ENCODE assay signal across 8 mouse cellular contexts in the genomic region with DNA sequence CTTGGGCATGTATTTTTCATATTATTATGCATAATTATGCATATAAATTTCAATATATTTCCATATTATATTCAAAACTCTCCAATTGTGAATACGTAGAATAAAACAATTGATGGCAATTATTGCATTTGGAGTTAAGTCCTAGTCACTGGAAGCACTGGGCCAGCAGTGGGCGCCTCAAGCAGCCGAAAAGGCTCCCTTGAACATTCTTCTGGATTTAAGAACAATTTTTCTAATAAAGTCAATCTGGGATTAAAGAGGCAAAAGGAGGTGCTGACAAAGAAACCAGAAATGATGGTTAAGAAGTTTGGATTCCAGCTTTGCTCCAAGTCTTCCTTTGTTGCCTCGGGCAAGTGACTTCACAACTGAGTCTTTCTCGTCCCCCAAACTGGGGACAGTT.
DNase-seq lines count a peak whose midpoint lies in the region; ATAC-seq and TF ChIP-seq lines count a peak whose summit lies in the region.

No protein-coding gene starts in this region.

- 81% methylated on average over 5 of the region's 5 CpGs for WGBS in hindbrain, embryonic 10.5 days
- 85% methylated on average over 5 of the region's 5 CpGs for WGBS in hindbrain, embryonic 11.5 days
- 76% methylated on average over 5 of the region's 5 CpGs for WGBS in lung, adult 2 months
- 87% methylated on average over 5 of the region's 5 CpGs for WGBS in neural tube, embryonic 15.5 days

- no peaks in the 10 kb centered on the region for H3K9me3 ChIP-seq in hindbrain, embryonic 10.5 days
- no peaks in the 10 kb centered on the region for H3K9me3 ChIP-seq in hindbrain, embryonic 11.5 days (ENCODE audit: control insufficient read depth, low read length)
- no peaks in the 10 kb centered on the region for H3K9me3 ChIP-seq in neural tube, embryonic 15.5 days (replicated peaks)

- H3K4me3 ChIP-seq in hindbrain, embryonic 10.5 days: no peak overlapping the region
- H3K4me3 ChIP-seq in hindbrain, embryonic 11.5 days (ENCODE audit: low read depth, low read length): no peak overlapping the region
- no peak overlapping the region for H3K4me3 ChIP-seq in embryonic fibroblast, embryonic 13.5 days (ENCODE audit: insufficient read depth, low read length)
- H3K4me3 ChIP-seq in lung, adult 2 months (replicated peaks; ENCODE audit: extremely low read depth, low read depth, low read length): no peak overlapping the region
- no peak overlapping the region for H3K4me3 ChIP-seq in neural tube, embryonic 15.5 days (replicated peaks)

- no peak for ATAC-seq in hindbrain, embryonic 11.5 days (ENCODE audit: low FRiP score)
- no peak for ATAC-seq in neural tube, embryonic 15.5 days (ENCODE audit: low FRiP score)

- no peaks in the 10 kb centered on the region for H3K36me3 ChIP-seq in hindbrain, embryonic 10.5 days
- no peaks in the 10 kb centered on the region for H3K36me3 ChIP-seq in hindbrain, embryonic 11.5 days (ENCODE audit: control insufficient read depth, insufficient read depth, low read length)
- H3K36me3 ChIP-seq in neural tube, embryonic 15.5 days: no peaks in the 10 kb centered on the region

- 0 out of 2 replicates have a peak overlapping the region, but pooled peaks have one; percentile 78 for H3K27ac ChIP-seq in hindbrain, embryonic 10.5 days
- no peak overlapping the region for H3K27ac ChIP-seq in hindbrain, embryonic 11.5 days (ENCODE audit: low read depth, low read length)
- H3K27ac ChIP-seq in embryonic fibroblast, embryonic 13.5 days (ENCODE audit: insufficient read depth, low read length): peak overlapping the region; percentile 62; the same call in 1 of the 2 replicates
- no peak overlapping the region for H3K27ac ChIP-seq in neural tube, embryonic 15.5 days (replicated peaks)

- no peak overlapping the region for H3K4me2 ChIP-seq in hindbrain, embryonic 11.5 days (replicated peaks; ENCODE audit: low read depth, low read length)
- no peak overlapping the region for H3K4me2 ChIP-seq in neural tube, embryonic 15.5 days

- DNase-seq in hindbrain, embryonic 10.5 days (ENCODE audit: low spot score): no peak
- DNase-seq in hindbrain, embryonic 11.5 days (ENCODE audit: low spot score): no peak
- DNase-seq in NIH3T3 (ENCODE audit: low read depth): peak; percentile 64
- DNase-seq in lung, adult 2 months: no peak
- no peak for DNase-seq in natural killer cell, adult 2 months (ENCODE audit: low spot score in 2 of 2)
- DNase-seq in right cerebral cortex, adult 18-20 months: no peak

- H3K4me1 ChIP-seq in hindbrain, embryonic 10.5 days (replicated peaks): peaks cover 13% of the 10 kb centered on the region
- 0 out of 2 replicates have a peak, but pooled peaks cover 2% of the 10 kb centered on the region for H3K4me1 ChIP-seq in hindbrain, embryonic 11.5 days (replicated peaks; ENCODE audit: control insufficient read depth, insufficient read depth, low read length)
- peaks cover 5% of the 10 kb centered on the region for H3K4me1 ChIP-seq in embryonic fibroblast, embryonic 13.5 days (ENCODE audit: control insufficient read depth, insufficient read depth, low read length)
- H3K4me1 ChIP-seq in lung, adult 2 months (ENCODE audit: control insufficient read depth, insufficient read depth, low read length): no peaks in the 10 kb centered on the region; the same call in 1 of the 2 replicates
- peaks cover 10% of the 10 kb centered on the region for H3K4me1 ChIP-seq in neural tube, embryonic 15.5 days

- H3K27me3 ChIP-seq in hindbrain, embryonic 10.5 days (ENCODE audit: insufficient read depth, poor library complexity, severe bottlenecking): no peaks in the 10 kb centered on the region
- H3K27me3 ChIP-seq in hindbrain, embryonic 11.5 days (ENCODE audit: control insufficient read depth, insufficient read depth, low read length): no peaks in the 10 kb centered on the region
- H3K27me3 ChIP-seq in neural tube, embryonic 15.5 days (replicated peaks): no peaks in the 10 kb centered on the region

- peak; percentile 18; the same call in 1 of the 2 replicates for TF ChIP-seq CTCF in embryonic fibroblast, embryonic 13.5 days (IDR thresholded peaks at IDR 0.05; ENCODE audit: borderline replicate concordance, insufficient read depth, low read length)
- TF ChIP-seq CTCF in lung, adult 2 months (IDR thresholded peaks at IDR 0.05; ENCODE audit: insufficient read depth, low read length): peak; percentile 29; the same call in 1 of the 2 replicates

- no peak overlapping the region for H3K9ac ChIP-seq in hindbrain, embryonic 11.5 days (ENCODE audit: low read depth, low read length)
- no peak overlapping the region for H3K9ac ChIP-seq in neural tube, embryonic 15.5 days (replicated peaks)

- TF ChIP-seq POLR2A in embryonic fibroblast, embryonic 13.5 days (IDR thresholded peaks at IDR 0.05; ENCODE audit: low read depth, low read length): no peak
- no peak for TF ChIP-seq POLR2A in lung, adult 2 months (IDR thresholded peaks at IDR 0.05; ENCODE audit: borderline replicate concordance, extremely low read depth, low read depth, low read length)

Comparison
In these comparisons a context has a peak if more than half of its experiments do, and no peak if none do; other contexts are left out.
1. H3K27ac ChIP-seq: peak in hindbrain, embryonic 10.5 days (single experiment) and embryonic fibroblast, embryonic 13.5 days (single experiment); none in hindbrain, embryonic 11.5 days (single experiment) and neural tube, embryonic 15.5 days (single experiment).